Mouse (Mus musculus) embryo, embryonic 11.5 days (tissue): ENCODE data around the gene Alyref.

Source experiments
- DNase-seq: peaks from one replicate; pipeline ENCODE4 v3.0.0-alpha.2; 2012; ENCODE audit warnings: low read depth, low spot score

Gene Alyref

DNA sequence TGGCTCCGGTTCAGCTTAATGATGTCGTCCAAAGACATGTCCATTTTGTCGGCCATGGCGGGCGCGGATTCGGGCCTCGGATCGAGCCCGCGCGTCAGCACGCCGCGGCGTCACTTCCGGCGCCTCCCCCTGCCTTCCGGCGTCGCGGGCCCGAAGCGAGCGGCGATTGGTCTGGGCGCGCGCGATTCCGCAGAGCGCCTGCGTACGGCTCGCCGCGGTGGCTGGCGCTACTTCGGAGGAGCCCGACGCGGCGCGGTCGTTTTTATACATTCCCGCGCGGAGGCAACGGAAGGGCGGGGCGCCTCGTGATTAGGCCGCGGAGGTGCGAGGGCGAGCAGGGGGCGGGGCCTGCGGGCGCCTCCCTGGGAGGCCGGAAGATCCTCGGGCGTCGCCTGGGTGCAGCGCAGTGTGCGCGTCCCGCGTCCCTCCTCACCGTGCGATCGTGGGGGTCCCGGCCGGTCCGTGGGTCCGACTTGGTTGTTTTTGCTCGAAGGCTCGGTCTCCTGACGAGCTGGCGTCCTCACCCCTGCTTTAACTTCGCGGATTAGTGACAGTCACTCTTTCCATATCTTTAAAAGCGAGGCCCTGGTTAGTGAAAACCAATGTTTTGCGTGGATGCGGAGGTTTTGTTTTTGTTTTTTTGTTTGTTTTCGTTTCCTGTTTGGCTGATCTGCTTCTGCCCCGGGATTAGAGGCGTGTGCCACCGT, at the start of gene Alyref, which contains the start of gene Anapc11:
Alyref (minus strand) TSS at position 83 of the 707 bp plus-strand sequence.
Anapc11 (plus strand) TSS at position 139 of the 707 bp plus-strand sequence.
- DNase-seq = peak; percentile 92

GRCm38 (mm10) chr11:120647047-120647830, 49.1 kb upstream of the Alyref start:
- no peak for DNase-seq

GRCm38 (mm10) chr11:120643601-120643987, 45.4 kb upstream of the Alyref start, which contains the start of gene Pycr1:
TSS of gene Pycr1 (minus strand) at chr11:120643769.
- DNase-seq = peak; percentile 88

- DNase-seq = no peak
These were observed 44.9 kb upstream of the Alyref start for GRCm38 (mm10) chr11:120642939-120643600.

GRCm38 (mm10) chr11:120641869-120642268, 43.7 kb upstream of the Alyref start:
- DNase-seq = no peak

GRCm38 (mm10) chr11:120641255-120641654, 43.1 kb upstream of the Alyref start:
- no peak for DNase-seq

- no peak for DNase-seq
These were observed 36.6 kb upstream of the Alyref start for GRCm38 (mm10) chr11:120634810-120635209.

DNA sequence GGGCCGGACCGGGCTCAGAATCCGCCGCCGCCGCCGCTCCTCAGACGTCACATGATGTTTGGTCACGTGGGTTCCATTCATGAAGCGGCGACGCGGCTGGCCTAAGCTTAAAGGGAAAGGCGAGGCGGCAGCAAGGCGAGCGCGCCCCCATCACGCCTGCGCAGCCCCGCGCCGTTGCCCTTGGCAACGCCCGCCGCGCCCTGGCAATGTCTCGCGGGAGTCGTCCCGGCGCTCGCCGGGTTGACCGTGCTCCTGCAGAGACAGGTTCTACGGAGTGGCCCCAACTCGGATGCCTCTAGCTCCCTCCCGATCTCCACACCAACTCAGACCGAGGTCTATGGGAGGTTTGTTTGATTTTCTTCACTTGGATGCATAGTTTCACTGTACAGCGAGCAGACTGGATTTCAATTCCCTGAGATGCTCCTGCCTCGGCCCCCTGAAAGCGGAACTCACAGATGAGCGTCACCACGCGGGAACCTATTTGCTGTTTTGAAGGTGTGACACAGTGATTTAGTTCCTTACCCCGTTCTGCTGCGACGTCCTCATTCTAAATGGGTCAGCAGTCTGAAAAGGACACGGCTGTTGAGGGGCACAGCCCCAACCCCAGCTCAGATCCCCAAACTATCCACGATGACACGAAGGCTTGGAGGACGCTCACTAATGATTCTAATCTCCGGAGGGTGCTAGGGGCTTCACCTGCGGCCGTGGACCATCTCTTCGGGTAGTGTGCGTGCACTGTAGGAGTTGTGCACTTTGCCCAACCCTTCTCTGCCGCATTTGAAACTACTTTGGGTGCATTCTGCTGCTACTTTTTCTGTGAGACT, 35.6 kb upstream of the Alyref start, which contains the start of gene Mafg:
Mafg (minus strand) TSS at position 81 of the 824 bp plus-strand sequence.
- DNase-seq = peak; percentile 94

GRCm38 (mm10) chr11:120632559-120633519, 34.7 kb upstream of the Alyref start:
- DNase-seq = no peak

- no peak for DNase-seq
These were observed 33.7 kb upstream of the Alyref start for GRCm38 (mm10) chr11:120631726-120632448.

DNA sequence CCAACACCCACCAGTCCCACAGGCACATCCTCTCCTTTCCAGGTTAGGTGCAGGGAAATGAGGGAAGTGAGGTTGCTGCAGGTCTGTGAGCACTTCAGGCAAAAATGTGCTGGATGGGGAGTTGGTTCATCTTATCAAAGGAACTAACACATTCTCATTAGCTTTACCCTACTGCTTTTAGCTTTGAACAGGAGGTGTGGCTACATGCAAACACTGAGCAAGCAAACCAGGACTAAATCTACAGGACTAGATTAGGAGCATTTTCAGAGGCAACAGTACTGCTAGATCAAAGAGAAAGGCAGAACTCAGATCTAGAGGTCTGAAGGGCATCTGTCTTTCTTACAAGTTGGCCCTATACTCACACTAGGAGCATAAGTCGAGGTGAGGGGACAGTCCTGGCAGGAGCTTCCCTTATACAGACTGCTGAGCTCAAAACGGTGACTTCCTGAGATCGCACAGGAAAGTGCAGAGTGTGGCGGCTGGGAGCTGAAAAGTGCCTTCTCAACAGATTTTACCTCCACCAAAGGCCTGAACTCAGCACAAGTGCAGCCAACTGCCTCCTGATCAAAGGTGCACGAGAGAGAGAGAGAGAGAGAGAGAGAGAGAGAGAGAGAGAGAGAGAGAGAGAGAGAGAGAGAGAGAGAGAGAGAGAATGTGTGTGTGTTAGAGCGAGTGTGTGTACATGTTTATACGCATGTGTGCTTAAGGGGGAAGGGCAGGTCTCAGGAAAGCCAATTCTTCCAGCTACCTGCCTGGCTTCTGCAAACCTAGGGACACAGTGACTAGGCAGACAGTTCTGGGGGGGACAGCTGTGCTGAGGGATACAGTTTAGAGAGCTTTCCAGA, 32.9 kb upstream of the Alyref start:
- DNase-seq = no peak

- no peak for DNase-seq
These were observed 32.3 kb upstream of the Alyref start for GRCm38 (mm10) chr11:120630401-120630871.

GRCm38 (mm10) chr11:120629911-120630310, 31.7 kb upstream of the Alyref start:
- DNase-seq = no peak

DNA sequence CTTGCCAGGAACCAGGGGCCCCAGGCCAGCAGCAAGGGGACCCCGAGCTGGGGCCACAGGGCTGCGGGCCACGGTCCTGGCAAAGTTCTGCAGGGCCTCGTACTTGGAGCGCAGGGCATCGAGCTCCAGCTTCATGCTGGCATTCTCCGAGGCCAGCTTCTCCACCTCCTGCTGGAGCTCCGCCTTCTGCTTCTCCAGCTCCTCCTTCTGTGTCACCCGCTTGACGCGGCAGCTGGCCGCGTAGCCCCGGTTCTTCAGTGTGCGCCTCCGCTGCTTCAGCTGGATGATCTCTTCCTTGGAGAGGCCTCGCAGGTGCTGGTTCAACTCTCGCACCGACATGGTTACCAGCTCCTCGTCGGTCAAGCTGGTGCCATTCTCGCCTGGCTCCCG, 31.2 kb upstream of the Alyref start:
- no peak for DNase-seq

DNA sequence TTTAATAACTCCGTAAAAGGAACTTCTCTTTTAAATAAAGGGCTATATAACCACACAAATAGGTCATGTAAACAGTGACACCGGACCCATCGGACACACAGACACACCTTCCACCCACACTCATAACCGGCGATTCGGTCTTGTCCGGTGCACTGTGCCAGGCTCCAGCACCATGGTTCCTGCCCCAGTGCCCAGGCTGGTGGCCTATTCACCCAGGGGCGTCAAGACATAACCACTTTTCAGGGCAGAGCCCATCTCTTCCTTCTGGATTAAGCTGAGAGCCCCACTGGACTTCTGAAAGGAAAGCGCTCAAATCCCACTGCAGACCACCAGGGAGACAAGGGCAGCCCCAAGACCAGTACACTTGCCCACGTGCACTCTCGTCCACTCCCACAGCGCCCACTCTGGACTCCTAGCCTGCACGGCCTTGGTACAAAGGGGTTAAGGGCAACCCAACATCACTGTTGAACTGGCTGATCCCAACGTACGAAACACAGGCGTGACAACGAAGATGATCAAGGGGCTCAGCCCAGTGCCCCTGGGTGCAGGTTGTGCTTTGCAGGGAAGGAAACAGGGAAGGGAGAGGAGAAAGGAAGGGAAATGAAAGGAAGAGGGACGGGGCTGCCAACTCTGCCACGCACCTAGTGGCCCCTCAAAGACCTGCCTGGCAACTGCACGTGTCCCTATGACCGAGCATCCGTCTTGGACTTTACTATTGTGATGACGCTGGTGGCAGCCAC, 30.6 kb upstream of the Alyref start:
- no peak for DNase-seq

DNA sequence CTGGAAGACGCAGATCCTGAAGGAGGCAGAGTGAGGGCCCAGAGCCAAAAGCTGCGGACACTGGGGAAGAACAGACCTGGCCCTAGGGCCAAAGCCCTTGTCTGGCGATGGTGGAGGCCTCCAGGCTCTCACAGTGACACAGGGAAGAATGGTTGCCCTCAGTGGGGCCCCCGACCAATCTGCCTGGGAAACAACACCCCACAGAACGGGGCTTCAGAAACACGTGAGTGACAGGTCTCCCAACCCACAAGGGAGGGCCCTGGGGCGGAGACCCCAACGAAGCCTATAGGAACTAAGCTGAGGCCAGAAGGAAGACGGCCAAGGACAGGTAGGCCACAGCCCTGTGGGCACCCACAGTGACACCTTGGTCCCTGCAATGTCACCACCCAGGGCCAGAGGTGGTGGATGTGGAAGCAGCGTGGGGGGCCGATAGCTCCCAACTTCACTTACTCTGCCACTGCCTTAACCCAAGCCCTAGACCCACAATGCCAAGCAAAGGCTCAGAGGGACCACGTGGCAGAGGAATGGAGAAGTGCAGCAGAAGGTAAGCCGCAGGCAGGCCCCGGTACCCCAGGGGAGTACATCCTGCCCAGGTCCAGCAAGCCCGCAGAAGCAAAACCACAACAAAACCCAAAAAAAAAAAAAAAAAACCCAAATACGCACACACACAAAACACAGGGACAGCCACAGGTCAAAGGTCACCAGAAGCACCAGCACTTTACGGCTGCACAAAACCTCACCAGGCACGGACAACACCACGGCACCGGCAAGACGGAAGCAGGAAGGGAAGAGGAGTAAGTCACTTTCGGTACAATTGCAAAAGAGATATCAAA, 29.5 kb upstream of the Alyref start:
- no peak for DNase-seq
